Mouse (Mus musculus): ENCODE measurements around the gene Maged1. TPM values are rescaled to one million over a fixed set of nuclear protein-coding genes. Genes with fewer than 3 reads are reported as not detected.
A peak's percentile ranks its signal among the peaks of the same experiment; 100 is the strongest.
"Not testable (repeated sequence)": the region's sequence is repeated elsewhere in the genome, so short reads cannot be mapped to it uniquely, and the experiment has no call there.

The Maged1 gene
- total RNA-seq, 2 experiments from 2014 or later: 531 to 547 TPM

DNA sequence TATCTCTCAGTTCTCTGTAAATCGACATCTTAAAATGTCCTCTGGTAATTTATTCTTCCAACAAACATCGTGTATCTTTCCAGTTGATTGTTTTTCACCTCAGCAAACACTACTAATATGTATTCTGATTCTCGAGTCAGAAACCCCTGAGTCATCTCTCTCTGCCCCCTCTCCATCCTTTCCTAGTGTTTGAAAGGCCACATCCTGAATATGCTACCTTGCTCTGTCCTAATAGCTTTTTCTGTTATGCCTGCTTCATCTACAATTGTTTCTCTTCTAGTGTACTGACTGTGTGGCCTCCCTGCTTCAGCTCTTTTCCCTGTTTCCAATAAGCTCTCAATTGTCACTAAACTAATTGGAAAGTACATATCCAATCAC lies 33.5 kb downstream of the Maged1 start:
- no peak for TF ChIP-seq CTCF (conservative IDR thresholded peaks at IDR 0.05)
- DNase-seq (ENCODE audit: low spot score in 2 of 2): no peak
- Histone ChIP-seq H3K27ac (0 out of 2 replicates have a peak overlapping the region, but pooled peaks have one; percentile 18), H3K4me3 (no peak overlapping the region)

DNA sequence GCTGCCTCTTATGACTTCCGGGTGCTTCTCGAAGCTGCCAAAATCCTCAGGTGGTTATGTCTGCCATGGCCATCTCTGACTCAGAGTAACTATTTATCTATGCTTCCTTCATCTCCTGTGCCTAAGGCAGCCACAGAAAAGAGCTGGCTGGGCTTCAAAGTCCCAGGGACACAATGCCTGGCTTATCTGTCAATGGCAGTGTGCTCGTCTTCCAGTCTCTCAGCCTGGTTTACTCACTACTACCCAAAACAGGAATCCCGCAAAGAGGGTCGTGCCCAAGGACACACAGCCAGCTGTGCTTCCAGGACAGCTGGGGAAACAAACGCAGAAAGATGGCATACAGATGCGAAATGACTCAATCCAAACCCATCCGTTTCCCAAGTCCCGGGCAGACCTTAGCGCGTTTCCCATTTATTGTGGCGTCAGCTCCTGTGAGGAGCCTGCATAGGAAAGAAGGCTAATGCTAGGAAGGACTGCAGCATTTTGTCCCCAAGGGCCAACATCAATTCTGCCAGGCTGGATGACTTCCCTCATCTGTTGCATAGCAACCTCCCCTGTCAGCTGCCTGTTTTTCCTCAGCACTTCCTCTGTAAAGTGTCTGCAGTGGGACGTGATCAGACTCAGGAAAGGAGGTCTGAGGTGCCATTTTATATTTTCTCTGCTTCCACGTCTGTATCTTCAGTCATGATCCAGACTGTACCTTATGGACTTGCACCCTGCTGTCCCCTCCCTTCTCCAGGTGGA lies 34.1 kb downstream of the Maged1 start:
- 0 out of 2 replicates have a peak overlapping the region, but pooled peaks have one; percentile 18 for H3K27ac ChIP-seq
- not testable (repeated sequence) for H3K4me3 ChIP-seq; DNase-seq (ENCODE audit: low spot score in 2 of 2)

DNA sequence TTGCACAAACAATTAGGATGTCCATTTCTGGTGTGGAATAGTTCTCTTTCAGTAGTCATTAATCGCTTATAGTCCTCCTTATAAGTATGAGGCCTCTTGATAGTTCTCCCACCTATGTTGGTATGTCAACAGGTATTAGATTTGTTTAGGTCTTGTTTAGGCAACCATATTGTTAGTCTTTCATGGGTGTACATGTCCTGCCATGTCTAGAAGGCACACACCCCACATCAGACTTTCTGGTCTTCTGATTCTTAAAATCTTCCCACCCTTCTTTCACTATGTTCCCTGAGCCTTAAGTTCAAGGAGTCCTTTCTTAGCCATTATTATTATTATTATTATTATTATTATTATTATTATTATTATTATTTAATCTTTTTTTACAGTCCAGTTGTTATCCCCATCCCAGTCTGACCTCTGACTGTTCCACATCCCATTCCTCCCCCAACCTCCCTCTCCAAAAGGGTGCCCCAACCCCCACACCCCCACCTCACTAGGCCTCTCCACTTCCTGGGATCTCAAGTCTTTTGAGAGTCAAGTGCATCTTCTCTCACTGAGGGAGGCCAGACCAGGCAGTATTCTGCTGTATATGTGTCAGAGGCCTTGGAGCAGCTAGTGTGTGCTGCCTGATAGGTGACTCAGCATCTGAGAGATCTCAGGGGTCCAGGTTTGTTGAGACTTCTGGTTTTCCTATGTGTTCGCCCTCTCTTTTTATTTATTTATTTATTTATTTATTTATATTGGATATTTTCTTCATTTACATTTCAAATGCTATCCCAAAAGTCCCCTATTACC lies 55.7 kb downstream of the Maged1 start:
- no peak overlapping the region for H3K4me3 ChIP-seq
- H3K27ac ChIP-seq: no peak overlapping the region
- no peak for TF ChIP-seq CTCF (conservative IDR thresholded peaks at IDR 0.05)
- DNase-seq (ENCODE audit: low spot score in 2 of 2): no peak

Other genes with a start within 250 kb of the Maged1 start
- gene Fam90a1b, start 175.4 kb downstream of the Maged1 start, total RNA-seq (2021): under 1 TPM; 0.26 to 0.37 TPM
- 10 to 100 TPM; 54.3 to 74.0 TPM for gene Apoo, start 175.0 kb downstream of the Maged1 start, total RNA-seq (2021)
- gene Gspt2, start 93.9 kb upstream of the Maged1 start, total RNA-seq (2021): 10 to 100 TPM; 40.6 to 43.0 TPM
- gene Zxdb, start 182.4 kb upstream of the Maged1 start, total RNA-seq (2021): 10 to 100 TPM; 18.9 to 19.0 TPM